Mouse (Mus musculus) frontal cortex, postnatal 25 days (tissue): ENCODE measurements around the gene Golph3.

Source experiments
- DNase-seq, 2 experiments: peaks; one replicate each; pipeline ENCODE4 v3.0.0; 2022; ENCODE audit warnings: low spot score in 2 of 2

Golph3 gene

DNA sequence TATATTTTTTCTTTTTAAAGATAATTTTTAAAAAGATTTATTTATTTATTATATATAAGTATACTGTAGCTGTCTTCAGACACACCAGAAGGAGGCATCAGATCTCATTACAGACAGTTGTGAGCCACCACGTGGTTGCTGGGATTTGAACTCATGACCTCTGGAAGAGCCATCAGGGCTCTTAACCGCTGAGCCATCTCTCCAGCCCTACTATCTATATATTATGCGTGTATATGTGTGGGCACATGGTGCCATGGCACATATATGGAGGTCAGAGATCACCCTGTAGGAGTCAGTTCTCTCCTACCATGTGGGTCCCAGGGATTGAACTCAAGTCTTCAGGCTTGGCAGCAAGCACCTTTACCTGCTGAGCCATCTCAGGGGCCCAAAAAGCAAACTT lies 58.8 kb downstream of the Golph3 start:
- DNase-seq, result no peak

DNA sequence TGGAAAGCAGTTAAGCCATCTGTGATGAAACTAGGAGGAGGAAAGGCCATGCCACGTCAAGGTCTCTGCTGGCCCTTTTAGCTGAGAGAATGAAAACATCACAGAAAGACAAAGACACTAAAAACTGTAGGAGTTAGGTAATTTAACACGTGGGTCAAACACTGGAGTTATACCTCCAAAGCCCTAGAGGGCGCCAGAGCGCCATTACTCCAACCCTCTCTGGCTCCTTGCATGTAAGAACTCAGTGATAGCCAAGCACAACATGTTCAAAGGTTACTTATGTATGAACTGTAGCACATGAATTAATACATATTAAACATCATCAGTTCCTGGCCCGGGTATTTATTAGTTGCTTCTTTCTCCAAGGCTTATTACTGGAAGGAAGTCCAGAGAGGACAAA lies 59.3 kb downstream of the Golph3 start:
- DNase-seq, result no peak

DNA sequence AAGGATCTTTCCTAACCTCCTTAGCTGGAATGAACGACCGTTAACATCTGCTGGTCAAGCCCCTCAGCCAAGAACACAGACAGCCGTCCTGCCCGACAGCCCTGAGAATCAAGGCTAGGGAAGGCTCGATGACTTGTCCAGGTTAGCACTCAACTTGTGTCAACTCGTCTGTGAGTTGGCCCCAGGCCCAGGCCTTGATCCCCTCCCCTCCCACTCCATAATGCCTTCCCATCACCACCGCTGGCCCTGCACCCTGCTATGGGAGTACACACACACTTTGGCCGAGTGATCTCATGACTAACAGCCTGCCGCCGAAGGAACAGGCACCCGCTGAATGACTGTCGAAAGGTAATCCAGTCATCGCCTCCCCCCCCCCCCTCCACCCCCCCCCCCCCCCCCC lies 63.4 kb downstream of the Golph3 start:
- DNase-seq, result no peak

DNA sequence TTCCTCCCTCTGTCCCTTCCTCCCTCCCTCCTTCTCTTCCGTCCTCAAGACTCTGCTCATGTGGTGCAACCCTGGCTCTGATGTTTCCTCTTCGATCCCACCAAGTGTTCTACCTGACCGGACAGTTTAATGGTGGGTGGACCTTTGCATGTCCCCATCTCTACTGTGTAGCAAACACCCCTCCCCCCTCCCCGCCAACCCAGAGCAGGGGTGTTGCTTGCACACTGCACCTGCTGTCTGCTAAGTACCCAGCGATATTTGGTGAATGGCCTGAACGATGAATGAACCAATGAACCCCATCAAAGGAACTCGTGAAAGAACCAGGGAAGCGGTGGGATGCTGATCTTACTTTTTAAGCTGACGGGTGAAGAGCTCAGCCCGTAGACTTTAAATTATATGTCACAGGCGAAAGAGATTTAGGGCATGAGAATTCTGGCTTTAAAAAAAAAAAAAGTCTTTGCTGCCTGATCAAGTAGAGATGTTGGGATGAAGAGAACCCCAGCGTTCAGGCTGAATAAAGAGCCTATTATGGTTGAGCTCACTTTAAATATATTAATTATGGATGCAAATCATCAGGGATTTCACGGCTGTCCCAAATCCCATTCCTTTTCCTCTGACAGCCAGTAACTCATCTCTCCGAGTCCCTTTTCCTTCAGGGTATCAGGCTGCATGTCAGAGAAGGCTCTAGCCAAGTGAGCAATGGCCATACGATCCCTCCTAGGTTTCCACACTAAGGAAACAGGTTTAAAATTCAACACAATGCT lies 67.7 kb downstream of the Golph3 start:
- DNase-seq, result no peak

DNA sequence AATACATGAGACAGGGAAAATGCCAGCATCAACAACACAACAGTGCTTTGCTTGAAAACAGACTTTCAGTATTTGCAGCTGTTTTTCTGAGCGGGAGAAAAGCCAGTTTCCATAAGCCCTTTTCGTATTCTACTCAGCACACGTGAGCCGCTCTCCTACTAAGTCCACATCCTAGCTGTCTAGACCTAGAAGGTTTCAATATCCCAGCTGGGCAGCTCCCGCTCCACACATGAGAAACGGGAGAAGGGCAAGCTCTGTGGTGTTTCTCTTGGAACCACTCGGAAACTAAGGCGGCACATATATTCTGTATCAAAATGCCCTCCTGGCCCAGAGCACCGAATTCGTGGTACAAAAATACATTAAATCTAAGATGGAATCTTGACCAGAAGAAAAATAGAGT lies 73.5 kb downstream of the Golph3 start:
- no peak for DNase-seq

DNA sequence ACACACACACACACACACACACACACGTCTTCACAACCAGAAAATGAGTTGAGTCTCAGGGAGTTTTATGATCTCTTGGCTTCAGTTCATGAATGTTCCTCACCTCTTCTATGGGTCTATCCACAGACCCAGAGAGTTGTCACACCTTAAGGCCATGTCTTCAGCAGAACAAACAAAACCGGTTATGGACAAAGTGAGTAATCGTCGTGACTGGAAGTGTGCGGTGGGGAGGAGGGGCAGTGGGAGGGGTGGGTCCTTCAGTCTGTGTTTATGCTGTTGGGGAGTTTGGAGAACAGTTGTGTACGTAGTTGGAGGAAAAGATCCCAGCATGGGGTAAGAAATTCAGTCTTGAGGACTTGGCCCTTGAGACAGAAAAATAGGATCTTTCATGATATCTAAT lies 75.8 kb downstream of the Golph3 start:
- DNase-seq, result no peak
